Mouse (Mus musculus): Measurements from ENCODE around the gene 2310033P09Rik. TPM values are rescaled to one million over a fixed set of nuclear protein-coding genes. Genes with fewer than 3 reads are reported as not detected.

2310033P09Rik gene
- polyA plus RNA-seq, 2 experiments, result 16.2 to 23.6 TPM

- under 1% methylated on average over 67 of the region's 68 CpGs for WGBS (ENCODE audit: insufficient replicate concordance)
- H3K4me1 ChIP-seq (replicated peaks; ENCODE audit: control insufficient read depth in 2 of 2, insufficient read depth in 2 of 2, low read length in 1 of 2), result peaks cover 34 to 36% of the 10 kb centered on the region in 2 experiments
Observed at GRCm38 (mm10) chr11:59163255-59164236, 44.6 kb upstream of the 2310033P09Rik start, which contains the start of gene Iba57. Iba57 (minus strand) TSS chr11:59163739.

GRCm38 (mm10) chr11:59164384-59164783 lies 43.7 kb upstream of the 2310033P09Rik start:
- peak overlapping the region; percentile 100 for H3K27ac ChIP-seq
- H3K4me3 ChIP-seq (ENCODE audit: insufficient read depth in 1 of 2, low read depth in 2 of 2, low read length in 2 of 2), result peak overlapping the region; percentile 72 to 85
- peaks cover 8% of the 10 kb centered on the region for H3K36me3 ChIP-seq (replicated peaks; ENCODE audit: control insufficient read depth, insufficient read depth, low read depth)
- 0 out of 2 replicates have a peak, but pooled peaks have one; percentile 3 for TF ChIP-seq CTCF (IDR thresholded peaks at IDR 0.05; ENCODE audit: low read depth)
- peak; percentile 95 for TF ChIP-seq EP300 (IDR thresholded peaks at IDR 0.05; ENCODE audit: low read depth)
- peak overlapping the region; percentile 89 for H3K4me2 ChIP-seq (ENCODE audit: low read depth)
- WGBS (ENCODE audit: insufficient replicate concordance), result 10% methylated on average over 9 of the region's 9 CpGs
- no peaks in the 10 kb centered on the region for H3K27me3 ChIP-seq (ENCODE audit: control insufficient read depth, insufficient read depth, low read length)
- peak overlapping the region; percentile 98 for H3K9ac ChIP-seq (replicated peaks)
- no peaks in the 10 kb centered on the region for H3K9me3 ChIP-seq (ENCODE audit: control insufficient read depth, low read length)
- DNase-seq (ENCODE audit: low read depth in 3 of 3, low spot score in 3 of 3) (peak; percentile 93 to 96 (median 94)), ATAC-seq (ENCODE audit: insufficient read depth) (peak; percentile 75)
- peaks cover 34 to 36% of the 10 kb centered on the region in 2 experiments for H3K4me1 ChIP-seq (replicated peaks; ENCODE audit: control insufficient read depth in 2 of 2, insufficient read depth in 2 of 2, low read length in 1 of 2)

More at GRCm38 (mm10) chr11:59163255-59164236, 44.6 kb upstream of the 2310033P09Rik start, which contains the start of gene Iba57:
- TF ChIP-seq EP300 (IDR thresholded peaks at IDR 0.05; ENCODE audit: low read depth) (no peak; the same call in 1 of the 2 replicates), CTCF (IDR thresholded peaks at IDR 0.05; ENCODE audit: low read depth) (peak; percentile 34)
- peak within 1 kb of the TSS; percentile 98 for H3K9ac ChIP-seq (replicated peaks)
- H3K4me2 ChIP-seq (ENCODE audit: low read depth), result peak within 1 kb of the TSS; percentile 89
- H3K27ac ChIP-seq, result peak within 1 kb of the TSS; percentile 100
- H3K36me3 ChIP-seq (replicated peaks; ENCODE audit: control insufficient read depth, insufficient read depth, low read depth), result peaks cover 12% of the 10 kb centered on the region
- H3K9me3 ChIP-seq (ENCODE audit: control insufficient read depth, low read length), result no peaks in the 10 kb centered on the region
- DNase-seq (ENCODE audit: low read depth in 3 of 3, low spot score in 3 of 3), result peak; percentile 96 to 97 (median 97)
- H3K4me3 ChIP-seq (ENCODE audit: insufficient read depth in 1 of 2, low read depth in 2 of 2, low read length in 2 of 2), result peak within 1 kb of the TSS; percentile 72 to 85
- H3K27me3 ChIP-seq (ENCODE audit: control insufficient read depth, insufficient read depth, low read length), result no peaks in the 10 kb centered on the region
- peak; percentile 89 for ATAC-seq (ENCODE audit: insufficient read depth)

- H3K9me3 ChIP-seq (ENCODE audit: control insufficient read depth, low read length), result no peaks in the 10 kb centered on the region
- ATAC-seq (ENCODE audit: insufficient read depth) (no peak), DNase-seq (ENCODE audit: low read depth in 3 of 3, low spot score in 3 of 3) (no peak)
- H3K27ac ChIP-seq, result peak overlapping the region; percentile 100
- peaks cover 5% of the 10 kb centered on the region for H3K36me3 ChIP-seq (replicated peaks; ENCODE audit: control insufficient read depth, insufficient read depth, low read depth)
- TF ChIP-seq CTCF (IDR thresholded peaks at IDR 0.05; ENCODE audit: low read depth), result no peak
- TF ChIP-seq EP300 (IDR thresholded peaks at IDR 0.05; ENCODE audit: low read depth), result no peak
- H3K9ac ChIP-seq (replicated peaks), result peak overlapping the region; percentile 43
- H3K4me2 ChIP-seq (ENCODE audit: low read depth), result no peak overlapping the region
- H3K4me3 ChIP-seq (ENCODE audit: insufficient read depth in 1 of 2, low read depth in 2 of 2, low read length in 2 of 2), result no peak overlapping the region
- H3K4me1 ChIP-seq (replicated peaks; ENCODE audit: control insufficient read depth in 2 of 2, insufficient read depth in 2 of 2, low read length in 1 of 2), result peaks cover 34 to 36% of the 10 kb centered on the region in 2 experiments
- 50% methylated on average over 2 of the region's 2 CpGs for WGBS (ENCODE audit: insufficient replicate concordance)
- H3K27me3 ChIP-seq (ENCODE audit: control insufficient read depth, insufficient read depth, low read length), result no peaks in the 10 kb centered on the region
Observed at GRCm38 (mm10) chr11:59165616-59166241, 42.4 kb upstream of the 2310033P09Rik start.

GRCm38 (mm10) chr11:59169807-59170206 lies 38.3 kb upstream of the 2310033P09Rik start:
- Histone ChIP-seq H3K27ac (no peak overlapping the region), H3K27me3 (ENCODE audit: control insufficient read depth, insufficient read depth, low read length) (peaks cover 5% of the 10 kb centered on the region), H3K4me1 (replicated peaks; ENCODE audit: control insufficient read depth in 2 of 2, insufficient read depth in 2 of 2, low read length in 1 of 2) (peaks cover 17% of the 10 kb centered on the region in 2 experiments), H3K4me3 (ENCODE audit: insufficient read depth in 1 of 2, low read depth in 2 of 2, low read length in 2 of 2) (no peak overlapping the region), H3K9ac (replicated peaks) (no peak overlapping the region), H3K9me3 (ENCODE audit: control insufficient read depth, low read length) (no peaks in the 10 kb centered on the region), H3K36me3 (replicated peaks; ENCODE audit: control insufficient read depth, insufficient read depth, low read depth) (no peaks in the 10 kb centered on the region), H3K4me2 (ENCODE audit: low read depth) (no peak overlapping the region)
- no peak for TF ChIP-seq CTCF (IDR thresholded peaks at IDR 0.05; ENCODE audit: low read depth)
- no peak for TF ChIP-seq EP300 (IDR thresholded peaks at IDR 0.05; ENCODE audit: low read depth)
- DNase-seq (ENCODE audit: low read depth in 3 of 3, low spot score in 3 of 3), result no peak
- WGBS (ENCODE audit: insufficient replicate concordance), result 53% methylated on average over 3 of the region's 3 CpGs
- no peak for ATAC-seq (ENCODE audit: insufficient read depth)

Data from liver, embryonic 14.5 days (tissue).